Mouse (Mus musculus): ENCODE results near the gene Taf4.

- TF ChIP-seq CTCF (IDR thresholded peaks at IDR 0.05; ENCODE audit: extremely low read depth, insufficient read depth, insufficient read length, insufficient replicate concordance), result no peak
- TF ChIP-seq POLR2A (IDR thresholded peaks at IDR 0.05; ENCODE audit: low read depth, low read length), result no peak
Measured at GRCm38 (mm10) chr2:179977344-179978025, 1.0 kb upstream of the Taf4 start.

All from spleen, adult 2 months (tissue).